In genomic region chr7:145234841-145235790, GRCm38 (mm10) we compare ENCODE assay signal across 16 mouse cellular contexts. TPM values are rescaled to one million over a fixed set of nuclear protein-coding genes. Genes with fewer than 3 reads are reported as not detected.
"Had no signal": no experiment of that assay in that cellular context is flagged by ENCODE, and none has a peak within 500 bp of the region (broad histone marks: within the 10 kb centered on the region; RNA-seq: fewer than 3 reads in every experiment).

No protein-coding gene starts in this region.

- H3K4me3 ChIP-seq: left cerebral cortex, adult 2 months; limb, embryonic 10.5 days; liver, embryonic 15.5 days; midbrain, embryonic 13.5 days; neural tube, embryonic 15.5 days had no signal

- H3K9me3 ChIP-seq: limb, embryonic 10.5 days; liver, embryonic 15.5 days; midbrain, embryonic 13.5 days; neural tube, embryonic 15.5 days had no signal

- ATAC-seq: intestine, embryonic 16.5 days; lung, postnatal 0 days; midbrain, embryonic 13.5 days had no signal

- H3K4me1 ChIP-seq: liver, embryonic 15.5 days; midbrain, embryonic 13.5 days had no signal

- H3K27ac ChIP-seq: left cerebral cortex, adult 2 months; limb, embryonic 10.5 days; liver, embryonic 15.5 days; midbrain, embryonic 13.5 days; neural tube, embryonic 15.5 days had no signal

- H3K27me3 ChIP-seq: liver, embryonic 15.5 days; midbrain, embryonic 13.5 days; neural tube, embryonic 15.5 days had no signal

- H3K9ac ChIP-seq: liver, embryonic 15.5 days; midbrain, embryonic 13.5 days; neural tube, embryonic 15.5 days had no signal

- H3K4me2 ChIP-seq: liver, embryonic 11.5 days; liver, embryonic 15.5 days; midbrain, embryonic 13.5 days; neural tube, embryonic 15.5 days had no signal

- H3K36me3 ChIP-seq: limb, embryonic 10.5 days; liver, embryonic 15.5 days; midbrain, embryonic 13.5 days; neural tube, embryonic 15.5 days had no signal

- DNase-seq: lung, adult 2 months; lung, postnatal 36 days; thymus, adult 18-20 months; thymus, postnatal 14 days had no signal

RNA-seq across cellular contexts. Expression of gene 1810010D01Rik, which starts 27.2 kb away (rescaled TPM):
- total RNA-seq: left cerebral cortex, postnatal 14 days; megakaryocyte progenitor cell, adult 5-6 weeks; midbrain, postnatal 0 days had no signal
- polyA plus RNA-seq: midbrain, postnatal 0 days; neural tube, embryonic 11.5 days; neural tube, embryonic 15.5 days had no signal
